17 mouse cellular contexts compared by ENCODE assay signal in genomic region chr19:12494972-12495535, GRCm38 (mm10). TPM values are rescaled to one million over a fixed set of nuclear protein-coding genes. Genes with fewer than 3 reads are reported as not detected.
DNase-seq lines count a peak whose midpoint lies in the region; ATAC-seq and TF ChIP-seq lines count a peak whose summit lies in the region.
"Had no signal": no experiment of that assay in that cellular context is flagged by ENCODE, and none has a peak within 500 bp of the region (broad histone marks: within the 10 kb centered on the region; RNA-seq: fewer than 3 reads in every experiment).

No protein-coding gene starts in this region.

- peaks cover 60% of the 10 kb centered on the region for H3K36me3 ChIP-seq in hindbrain, embryonic 10.5 days
- H3K36me3 ChIP-seq in hindbrain, postnatal 0 days (ENCODE audit: insufficient read depth, low read length), result peaks cover 19% of the 10 kb centered on the region
- peaks cover 8% of the 10 kb centered on the region; the same call in 1 of the 2 replicates for H3K36me3 ChIP-seq in hindbrain, embryonic 11.5 days (ENCODE audit: control insufficient read depth, insufficient read depth, low read length)
- peaks cover 25% of the 10 kb centered on the region for H3K36me3 ChIP-seq in neural tube, embryonic 13.5 days
- H3K36me3 ChIP-seq: G1E; heart, embryonic 15.5 days had no signal

- peak; percentile 36 for DNase-seq in hindbrain, embryonic 10.5 days (ENCODE audit: low spot score)
- DNase-seq in hindbrain, postnatal 0 days (ENCODE audit: low spot score), result no peak
- DNase-seq in R1 (ENCODE audit: low read depth, low spot score), result peak; percentile 48
- DNase-seq in hindbrain, embryonic 11.5 days (ENCODE audit: low spot score), result peak; percentile 48
- DNase-seq in thymus, adult 18-20 months, result no peak
- DNase-seq in frontal cortex, postnatal 14 days (ENCODE audit: low spot score in 2 of 2), result no peak
- DNase-seq: adrenal gland, adult 2 months; cerebellum, adult 11 months; cerebellum, postnatal 14 days; kidney, adult 9 months; lung, postnatal 14 days; right cerebral cortex, adult 18-20 months; thymus, postnatal 4 days had no signal

- no peaks in the 10 kb centered on the region for H3K27me3 ChIP-seq in hindbrain, embryonic 10.5 days (ENCODE audit: insufficient read depth, poor library complexity, severe bottlenecking)
- H3K27me3 ChIP-seq in hindbrain, postnatal 0 days (ENCODE audit: insufficient read depth, low read length), result no peaks in the 10 kb centered on the region
- H3K27me3 ChIP-seq in hindbrain, embryonic 11.5 days (ENCODE audit: control insufficient read depth, insufficient read depth, low read length), result no peaks in the 10 kb centered on the region
- no peaks in the 10 kb centered on the region for H3K27me3 ChIP-seq in neural tube, embryonic 13.5 days

- no peak overlapping the region for H3K4me2 ChIP-seq in hindbrain, postnatal 0 days (ENCODE audit: low read depth, low read length)
- H3K4me2 ChIP-seq in hindbrain, embryonic 11.5 days (replicated peaks; ENCODE audit: low read depth, low read length), result peak overlapping the region; percentile 25
- peak overlapping the region; percentile 30 for H3K4me2 ChIP-seq in neural tube, embryonic 13.5 days
- H3K4me2 ChIP-seq: embryonic facial prominence, embryonic 13.5 days; heart, embryonic 15.5 days had no signal

- H3K9ac ChIP-seq in hindbrain, postnatal 0 days (replicated peaks; ENCODE audit: low read length), result no peak overlapping the region
- H3K9ac ChIP-seq in hindbrain, embryonic 11.5 days (ENCODE audit: low read depth, low read length), result no peak overlapping the region
- H3K9ac ChIP-seq in neural tube, embryonic 13.5 days, result no peak overlapping the region
- H3K9ac ChIP-seq: embryonic facial prominence, embryonic 13.5 days; heart, embryonic 15.5 days had no signal

- H3K4me1 ChIP-seq in hindbrain, embryonic 10.5 days (replicated peaks), result peaks cover 98% of the 10 kb centered on the region
- H3K4me1 ChIP-seq in hindbrain, postnatal 0 days (ENCODE audit: insufficient read depth, low read length), result peaks cover 30% of the 10 kb centered on the region
- peaks cover 32% of the 10 kb centered on the region for H3K4me1 ChIP-seq in hindbrain, embryonic 11.5 days (replicated peaks; ENCODE audit: control insufficient read depth, insufficient read depth, low read length)
- H3K4me1 ChIP-seq in neural tube, embryonic 13.5 days (replicated peaks), result peaks cover 97% of the 10 kb centered on the region

- H3K27ac ChIP-seq in hindbrain, embryonic 10.5 days, result peak overlapping the region; percentile 100
- H3K27ac ChIP-seq in hindbrain, postnatal 0 days, result no peak overlapping the region
- peak overlapping the region; percentile 94 for H3K27ac ChIP-seq in hindbrain, embryonic 11.5 days (ENCODE audit: low read depth, low read length)
- peak overlapping the region; percentile 80 for H3K27ac ChIP-seq in neural tube, embryonic 13.5 days (replicated peaks)
- H3K27ac ChIP-seq: embryonic facial prominence, embryonic 13.5 days; heart, embryonic 15.5 days had no signal

- TF ChIP-seq CTCF in hindbrain, postnatal 0 days (IDR thresholded peaks at IDR 0.05; ENCODE audit: low read depth), result no peak

- peak overlapping the region; percentile 90 for H3K4me3 ChIP-seq in hindbrain, embryonic 10.5 days
- no peak overlapping the region for H3K4me3 ChIP-seq in hindbrain, postnatal 0 days (ENCODE audit: low read length)
- H3K4me3 ChIP-seq in hindbrain, embryonic 11.5 days (ENCODE audit: low read depth, low read length), result no peak overlapping the region
- H3K4me3 ChIP-seq in neural tube, embryonic 13.5 days, result no peak overlapping the region
- H3K4me3 ChIP-seq: embryonic facial prominence, embryonic 13.5 days; heart, embryonic 15.5 days had no signal

- WGBS in hindbrain, embryonic 10.5 days, result 39% methylated on average over 3 of the region's 3 CpGs
- WGBS in hindbrain, postnatal 0 days, result 13% methylated on average over 3 of the region's 3 CpGs
- whole genome bisulfite sequencing in hindbrain, embryonic 11.5 days, result 14% methylated on average over 3 of the region's 3 CpGs
- 11% methylated on average over 3 of the region's 3 CpGs for WGBS in neural tube, embryonic 13.5 days

- no peak for ATAC-seq in hindbrain, postnatal 0 days
- peak; percentile 41 for ATAC-seq in hindbrain, embryonic 11.5 days (ENCODE audit: low FRiP score)
- no peak for ATAC-seq in neural tube, embryonic 13.5 days (ENCODE audit: low read depth)

- no peaks in the 10 kb centered on the region for H3K9me3 ChIP-seq in hindbrain, embryonic 10.5 days
- H3K9me3 ChIP-seq in hindbrain, postnatal 0 days (ENCODE audit: low read length), result no peaks in the 10 kb centered on the region
- no peaks in the 10 kb centered on the region for H3K9me3 ChIP-seq in hindbrain, embryonic 11.5 days (ENCODE audit: control insufficient read depth, low read length)
- H3K9me3 ChIP-seq in neural tube, embryonic 13.5 days, result no peaks in the 10 kb centered on the region
- H3K9me3 ChIP-seq: embryonic facial prominence, embryonic 13.5 days; G1E; heart, embryonic 15.5 days had no signal

RNA-seq across cellular contexts. Expression of gene Dtx4, which starts 6.2 kb away (rescaled TPM):
- 56.5 and 65.2 TPM in 2 replicates for polyA plus RNA-seq in hindbrain, embryonic 10.5 days (2016; fragmentation: Nextera tagmentation; extraction: Ambion mirVana)
- total RNA-seq in hindbrain, postnatal 0 days (2014; rRNA removed), result 54.7 and 55.6 TPM in 2 replicates
- polyA plus RNA-seq in hindbrain, postnatal 0 days (2015; fragmentation: Nextera tagmentation; extraction: Ambion mirVana), result 23.3 and 24.6 TPM in 2 replicates
- 55.4 and 66.1 TPM in 2 replicates for polyA plus RNA-seq in hindbrain, embryonic 11.5 days (2014; fragmentation: Nextera tagmentation; extraction: Ambion mirVana)
- 34.2 and 35.5 TPM in 2 replicates for polyA plus RNA-seq in neural tube, embryonic 13.5 days (2015; fragmentation: Nextera tagmentation; extraction: Ambion mirVana)
- polyA plus RNA-seq: G1E had no signal

RNA-seq across cellular contexts. Expression of gene Mpeg1, which starts 34.5 kb away (rescaled TPM):
- 0.24 and 0.35 TPM in 2 replicates for polyA plus RNA-seq in hindbrain, embryonic 10.5 days (2016; fragmentation: Nextera tagmentation; extraction: Ambion mirVana)
- total RNA-seq in hindbrain, postnatal 0 days (2014; rRNA removed), result 2.5 and 3.1 TPM in 2 replicates
- 1.0 and 1.2 TPM in 2 replicates for polyA plus RNA-seq in hindbrain, postnatal 0 days (2015; fragmentation: Nextera tagmentation; extraction: Ambion mirVana)
- 0.60 and 1.0 TPM in 2 replicates for polyA plus RNA-seq in hindbrain, embryonic 11.5 days (2014; fragmentation: Nextera tagmentation; extraction: Ambion mirVana)
- polyA plus RNA-seq in neural tube, embryonic 13.5 days (2015; fragmentation: Nextera tagmentation; extraction: Ambion mirVana), result 0.54 and 0.89 TPM in 2 replicates
- polyA plus RNA-seq: G1E had no signal

RNA-seq across cellular contexts. Expression of gene Fam111a, which starts 50.5 kb away (rescaled TPM):
- polyA plus RNA-seq in hindbrain, embryonic 10.5 days (2016; fragmentation: Nextera tagmentation; extraction: Ambion mirVana), result 15.3 and 20.2 TPM in 2 replicates
- total RNA-seq in hindbrain, postnatal 0 days (2014; rRNA removed), result 1.9 and 4.8 TPM in 2 replicates
- polyA plus RNA-seq in hindbrain, postnatal 0 days (2015; fragmentation: Nextera tagmentation; extraction: Ambion mirVana), result 3.2 and 3.3 TPM in 2 replicates
- 22.1 and 26.3 TPM in 2 replicates for polyA plus RNA-seq in hindbrain, embryonic 11.5 days (2014; fragmentation: Nextera tagmentation; extraction: Ambion mirVana)
- polyA plus RNA-seq in neural tube, embryonic 13.5 days (2015; fragmentation: Nextera tagmentation; extraction: Ambion mirVana), result 7.9 and 8.0 TPM in 2 replicates

Comparison
In these comparisons a context has a peak if more than half of its experiments do, and no peak if none do; other contexts are left out.
1. DNase-seq: peak in hindbrain, embryonic 10.5 days (single experiment), R1 (single experiment) and hindbrain, embryonic 11.5 days (single experiment); none in hindbrain, postnatal 0 days (single experiment), thymus, adult 18-20 months (0 of 2) and frontal cortex, postnatal 14 days (0 of 2).